Mouse (Mus musculus) E14TG2a.4 (cell line): Measurements from ENCODE around the gene 1700061G19Rik.

ENCODE experiments used
- CTCF ChIP-seq: conservative IDR thresholded peaks from 2 replicates; pipeline ENCODE4 v1.5.1; 2014; ENCODE audit warnings: low read length
- NANOG ChIP-seq: IDR thresholded peaks from 2 replicates; pipeline ENCODE4 v1.6.1; 2014; ENCODE audit warnings: borderline replicate concordance, low read length, mixed read lengths

DNA sequence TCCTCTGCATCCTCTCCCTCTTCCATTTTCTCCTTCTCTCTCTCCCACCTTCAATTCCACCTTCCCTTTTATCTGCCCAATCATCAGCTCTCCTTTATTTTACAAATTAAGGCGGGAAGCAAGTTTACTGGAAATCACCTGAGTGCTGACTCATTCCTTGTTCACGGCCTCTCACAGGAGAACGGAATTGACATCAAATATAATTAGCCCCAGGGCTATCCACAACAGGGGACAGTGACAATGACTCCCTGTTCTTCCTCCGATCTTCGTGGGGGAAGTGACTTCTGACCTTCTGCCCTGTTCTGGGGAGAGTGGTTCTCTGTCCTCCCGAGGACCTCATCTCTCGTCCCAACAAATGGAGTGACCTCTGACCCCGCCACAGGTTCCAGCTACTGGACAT is 1.7 kb downstream of the 1700061G19Rik start:
- TF ChIP-seq CTCF (no peak), NANOG (peak; percentile 10; the same call in 1 of the 2 replicates)
